Mouse (Mus musculus) embryonic facial prominence, embryonic 11.5 days (tissue): ENCODE results near the gene Nckap5. TPM values are rescaled to one million over a fixed set of nuclear protein-coding genes. Genes with fewer than 3 reads are reported as not detected.
"Not testable (repeated sequence)": the region's sequence is repeated elsewhere in the genome, so short reads cannot be mapped to it uniquely, and the experiment has no call there.

Experiments
- ATAC-seq: fragments of 200-750 bp; cut with Nextera tagmentation; replicated peaks from 2 replicates; pipeline ENCODE4 v1.8.0; 2017; ENCODE audit warnings: low read depth; ENCODE audit not compliant: insufficient number of reproducible peaks, low FRiP score, low TSS enrichment
- DNase-seq: peaks from one replicate; pipeline ENCODE4 v3.0.0-alpha.2; 2015; ENCODE audit warnings: low spot score
- H3K27ac ChIP-seq: fragments of 300-500 bp; sonication (generic); replicated peaks from 2 replicates; pipeline ENCODE4 v1.5.1; 2014; ENCODE audit warnings: mild to moderate bottlenecking, low read depth, low read length, control low read depth
- H3K27me3 ChIP-seq: fragments of 300-500 bp; sonication (generic); 2 replicates; pipeline ENCODE4 v1.6.1; 2014; ENCODE audit warnings: mild to moderate bottlenecking, low read length, moderate library complexity, mixed read lengths; ENCODE audit not compliant: control insufficient read depth, insufficient read depth
- H3K36me3 ChIP-seq: fragments of 300-500 bp; sonication (generic); replicated peaks from 2 replicates; pipeline ENCODE4 v1.6.1; 2014; ENCODE audit warnings: low read depth, mild to moderate bottlenecking, low read length, moderate library complexity, mixed read lengths; ENCODE audit not compliant: control insufficient read depth, insufficient read depth
- H3K4me1 ChIP-seq: fragments of 300-500 bp; sonication (generic); 2 replicates; pipeline ENCODE4 v1.6.1; 2014; ENCODE audit warnings: low read length, mixed read lengths; ENCODE audit not compliant: control insufficient read depth, insufficient read depth
- H3K4me2 ChIP-seq: fragments of 300-500 bp; sonication (generic); 2 replicates; pipeline ENCODE4 v1.6.1; 2014; ENCODE audit warnings: low read depth, mild to moderate bottlenecking, control low read depth, low read length, moderate library complexity
- H3K4me3 ChIP-seq: fragments of 300-500 bp; sonication (generic); 2 replicates; pipeline ENCODE4 v1.5.1; 2014; ENCODE audit warnings: low read depth, low read length, control low read depth
- H3K9ac ChIP-seq: fragments of 300-500 bp; sonication (generic); replicated peaks from 2 replicates; pipeline ENCODE4 v1.6.1; 2014; ENCODE audit warnings: mild to moderate bottlenecking, control low read depth, low read length
- H3K9me3 ChIP-seq: fragments of 300-500 bp; sonication (generic); replicated peaks from 2 replicates; pipeline ENCODE4 v1.6.1; 2016; ENCODE audit warnings: mild to moderate bottlenecking, low read length, inconsistent platforms, mixed read lengths; ENCODE audit not compliant: control insufficient read depth
- WGBS: fragments of 180-500 bp; shearing (Covaris S2); extraction: QIAGEN DNeasy Blood & Tissue Kit; methylation state at CpG from one replicate; pipeline ENCODE4 v1.1.7; 2014; 5-methylcytosine and 5-hydroxymethylcytosine counted together
- polyA plus RNA-seq: library from polyadenylated mRNA; unstranded; fragments of >200 nt; fragmentation: Nextera tagmentation; extraction: Ambion mirVana; gene quantifications from 2 replicates; pipeline ENCODE4 v1.2.1, GENCODE M21; 2014

The Nckap5 gene
- polyA plus RNA-seq, 1 experiment from 2014 or later = 5.7 TPM

- not testable (repeated sequence) for H3K4me2 ChIP-seq, ATAC-seq, H3K27ac ChIP-seq, H3K4me1 ChIP-seq, H3K36me3 ChIP-seq, H3K9me3 ChIP-seq, H3K9ac ChIP-seq, H3K4me3 ChIP-seq, DNase-seq, H3K27me3 ChIP-seq
- 91% methylated on average over 2 of the region's 2 CpGs for whole genome bisulfite sequencing
Measured at GRCm38 (mm10) chr1:126091979-126092378, 738.6 kb downstream of the Nckap5 start.

- no peak for DNase-seq
- no peak for ATAC-seq
- Histone ChIP-seq H3K9me3 (no peaks in the 10 kb centered on the region), H3K27ac (no peak overlapping the region), H3K4me2 (no peak overlapping the region), H3K4me3 (no peak overlapping the region), H3K9ac (no peak overlapping the region), H3K4me1 (no peaks in the 10 kb centered on the region), H3K36me3 (no peaks in the 10 kb centered on the region), H3K27me3 (no peaks in the 10 kb centered on the region)
- WGBS = 86% methylated on average over 7 of the region's 7 CpGs
Measured at GRCm38 (mm10) chr1:126087181-126087580, 743.4 kb downstream of the Nckap5 start.

GRCm38 (mm10) chr1:126076312-126076711 is 754.3 kb downstream of the Nckap5 start:
- H3K9ac ChIP-seq = no peak overlapping the region
- H3K4me1 ChIP-seq = no peaks in the 10 kb centered on the region
- ATAC-seq (no peak), DNase-seq (no peak)
- H3K27ac ChIP-seq = no peak overlapping the region
- WGBS = 44% methylated on average over 4 of the region's 4 CpGs
- H3K27me3 ChIP-seq = no peaks in the 10 kb centered on the region
- no peak overlapping the region for H3K4me2 ChIP-seq
- no peaks in the 10 kb centered on the region for H3K36me3 ChIP-seq
- H3K9me3 ChIP-seq = no peaks in the 10 kb centered on the region
- H3K4me3 ChIP-seq = no peak overlapping the region

DNA sequence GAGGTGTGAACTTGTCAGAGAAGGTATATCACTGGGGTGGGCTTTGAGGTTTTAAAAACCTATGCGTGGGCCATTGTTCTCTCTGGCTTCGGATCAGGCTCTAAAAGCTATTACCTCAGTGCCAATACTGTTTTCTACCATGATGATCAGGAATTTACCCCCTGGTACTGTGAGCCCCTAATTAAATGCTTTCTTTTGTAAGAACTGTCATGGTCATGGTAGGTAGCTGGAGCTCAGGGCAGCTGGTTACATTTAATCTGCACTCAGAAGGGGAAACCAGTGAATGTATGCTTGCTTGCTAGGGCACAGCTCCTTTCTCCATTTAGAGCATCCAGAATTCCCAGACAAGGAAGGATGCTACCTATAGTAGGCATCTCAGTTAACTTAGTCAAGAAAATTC is 759.7 kb downstream of the Nckap5 start:
- no peak overlapping the region for H3K9ac ChIP-seq
- no peak overlapping the region for H3K4me3 ChIP-seq
- H3K27ac ChIP-seq = no peak overlapping the region
- H3K4me2 ChIP-seq = no peak overlapping the region
- H3K4me1 ChIP-seq = no peaks in the 10 kb centered on the region
- WGBS = 76% methylated on average over 2 of the region's 2 CpGs
- no peaks in the 10 kb centered on the region for H3K9me3 ChIP-seq
- ATAC-seq (no peak), DNase-seq (no peak)
- no peaks in the 10 kb centered on the region for H3K36me3 ChIP-seq
- no peaks in the 10 kb centered on the region for H3K27me3 ChIP-seq

GRCm38 (mm10) chr1:126051491-126051890 is 779.1 kb downstream of the Nckap5 start:
- Histone ChIP-seq H3K9ac (no peak overlapping the region), H3K27ac (no peak overlapping the region), H3K4me2 (no peak overlapping the region), H3K36me3 (no peaks in the 10 kb centered on the region), H3K9me3 (no peaks in the 10 kb centered on the region), H3K4me3 (no peak overlapping the region), H3K27me3 (no peaks in the 10 kb centered on the region), H3K4me1 (no peaks in the 10 kb centered on the region)
- 58% methylated on average over 3 of the region's 3 CpGs for WGBS
- ATAC-seq (no peak), DNase-seq (no peak)

GRCm38 (mm10) chr1:126042886-126043285 is 787.7 kb downstream of the Nckap5 start:
- ATAC-seq = no peak
- H3K9ac ChIP-seq = no peak overlapping the region
- no peaks in the 10 kb centered on the region for H3K4me1 ChIP-seq
- no peak overlapping the region for H3K27ac ChIP-seq
- H3K4me3 ChIP-seq = no peak overlapping the region
- DNase-seq = no peak
- no peaks in the 10 kb centered on the region for H3K27me3 ChIP-seq
- WGBS = 94% methylated on average over 5 of the region's 5 CpGs
- H3K9me3 ChIP-seq = no peaks in the 10 kb centered on the region
- no peak overlapping the region for H3K4me2 ChIP-seq
- H3K36me3 ChIP-seq = no peaks in the 10 kb centered on the region

DNA sequence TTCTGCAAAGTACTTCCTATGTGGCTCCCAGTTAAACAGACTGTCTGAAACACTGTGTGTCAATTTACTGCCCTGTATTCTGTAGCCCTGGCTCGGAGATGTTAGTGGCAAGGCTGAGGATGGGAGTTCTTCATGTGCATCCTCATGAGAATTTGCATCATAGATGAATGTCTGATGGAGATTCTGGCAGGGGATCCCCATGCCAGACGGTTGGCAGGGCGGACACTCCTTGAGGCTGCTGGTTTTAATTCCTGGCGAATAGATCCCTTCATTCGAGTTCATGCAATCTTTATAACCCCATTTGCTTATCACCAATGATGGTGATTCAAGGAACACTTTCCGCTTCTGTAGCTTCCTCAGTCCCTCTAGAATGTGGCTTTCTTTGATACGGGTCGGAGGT is 803.1 kb downstream of the Nckap5 start:
- Histone ChIP-seq H3K27ac (no peak overlapping the region), H3K4me3 (no peak overlapping the region), H3K36me3 (no peaks in the 10 kb centered on the region), H3K4me2 (no peak overlapping the region), H3K4me1 (no peaks in the 10 kb centered on the region), H3K9ac (no peak overlapping the region), H3K27me3 (no peaks in the 10 kb centered on the region), H3K9me3 (no peaks in the 10 kb centered on the region)
- DNase-seq (no peak), ATAC-seq (no peak)
- 87% methylated on average over 8 of the region's 8 CpGs for WGBS

GRCm38 (mm10) chr1:126024518-126024917 is 806.1 kb downstream of the Nckap5 start:
- WGBS = 85% methylated on average over 6 of the region's 6 CpGs
- no peak overlapping the region for H3K4me2 ChIP-seq

More at GRCm38 (mm10) chr1:126024518-126024917, 806.1 kb downstream of the Nckap5 start:
- Histone ChIP-seq H3K4me3 (no peak overlapping the region), H3K9me3 (no peaks in the 10 kb centered on the region), H3K4me1 (no peaks in the 10 kb centered on the region), H3K27ac (no peak overlapping the region), H3K27me3 (no peaks in the 10 kb centered on the region), H3K9ac (no peak overlapping the region), H3K36me3 (no peaks in the 10 kb centered on the region)
- ATAC-seq = no peak
- DNase-seq = no peak
